Mouse (Mus musculus): Measurements from ENCODE around the gene Crip2. TPM values are rescaled to one million over a fixed set of nuclear protein-coding genes. Genes with fewer than 3 reads are reported as not detected.

The Crip2 gene
- polyA plus RNA-seq, 1 experiment from 2014 or later, result 101 TPM

DNA sequence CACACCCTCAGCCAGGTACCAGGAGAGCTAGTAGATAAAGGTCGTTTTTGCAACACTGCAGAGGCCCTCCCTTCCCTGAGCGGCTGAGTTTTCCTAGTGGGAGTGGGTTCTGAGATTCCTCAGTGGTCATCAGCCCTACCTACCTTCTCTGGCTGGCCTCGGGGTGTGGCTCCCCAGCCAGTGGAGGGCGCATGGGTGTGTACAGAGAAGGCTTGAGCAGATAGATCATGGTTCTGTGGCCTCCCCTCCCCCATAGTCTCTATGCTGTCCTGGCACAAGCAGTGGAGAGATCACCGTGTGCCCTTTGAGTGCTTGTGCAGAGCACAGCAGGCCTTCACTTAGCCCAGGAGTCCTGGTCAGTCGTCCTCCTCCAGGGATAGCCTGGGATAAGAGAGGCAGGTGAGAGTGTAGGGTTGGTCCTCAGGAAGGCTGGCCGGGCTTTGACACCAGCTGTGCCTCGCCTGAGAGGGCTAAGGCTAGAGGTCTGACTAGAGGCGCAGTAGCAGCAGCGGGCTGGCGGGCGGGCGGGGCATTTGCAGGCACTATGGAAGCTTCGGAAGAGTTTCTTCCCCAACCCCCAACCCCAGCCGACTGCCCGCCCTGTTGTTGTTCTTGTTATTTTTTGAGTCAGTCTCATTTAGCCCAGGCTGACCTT lies 8.5 kb downstream of the Crip2 start:
- DNase-seq (ENCODE audit: low read depth, low spot score) (no peak), ATAC-seq (no peak)
- in situ Hi-C loops (cut with MboI; ENCODE audit: low pct_unique_long_range_greater_than_20kb), result no loop called here
- H3K27me3 ChIP-seq, result no peaks in the 10 kb centered on the region
- POLR2A ChIA-PET, result no interaction called here
- CTCF ChIA-PET, result no interaction called here
- no peak for TF ChIP-seq CTCF (IDR thresholded peaks at IDR 0.05)

DNA sequence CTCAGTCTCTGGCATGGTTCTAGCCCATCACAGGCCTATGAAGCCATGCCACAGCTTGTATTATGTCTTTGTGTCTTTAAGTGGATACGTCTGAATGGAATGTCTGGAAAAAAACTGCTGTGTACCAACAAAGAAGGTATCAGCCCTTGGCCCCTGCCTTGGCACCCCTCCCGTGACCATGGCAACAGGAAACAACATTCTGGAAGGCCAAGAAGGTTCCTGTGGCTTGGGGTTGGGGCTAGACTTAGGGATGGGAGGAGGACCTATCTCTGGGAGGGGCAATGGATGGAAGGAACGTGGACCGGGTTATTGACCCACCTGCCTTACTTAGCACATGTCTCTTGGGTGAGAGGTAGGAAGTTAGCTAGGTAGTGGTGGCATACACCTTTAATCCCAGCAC lies 9.3 kb downstream of the Crip2 start:
- POLR2A ChIA-PET, result no interaction called here
- no peak for TF ChIP-seq CTCF (IDR thresholded peaks at IDR 0.05)
- in situ Hi-C loops (cut with MboI; ENCODE audit: low pct_unique_long_range_greater_than_20kb), result no loop called here
- ATAC-seq (no peak), DNase-seq (ENCODE audit: low read depth, low spot score) (no peak)
- no peaks in the 10 kb centered on the region for H3K27me3 ChIP-seq
- CTCF ChIA-PET, result no interaction called here

DNA sequence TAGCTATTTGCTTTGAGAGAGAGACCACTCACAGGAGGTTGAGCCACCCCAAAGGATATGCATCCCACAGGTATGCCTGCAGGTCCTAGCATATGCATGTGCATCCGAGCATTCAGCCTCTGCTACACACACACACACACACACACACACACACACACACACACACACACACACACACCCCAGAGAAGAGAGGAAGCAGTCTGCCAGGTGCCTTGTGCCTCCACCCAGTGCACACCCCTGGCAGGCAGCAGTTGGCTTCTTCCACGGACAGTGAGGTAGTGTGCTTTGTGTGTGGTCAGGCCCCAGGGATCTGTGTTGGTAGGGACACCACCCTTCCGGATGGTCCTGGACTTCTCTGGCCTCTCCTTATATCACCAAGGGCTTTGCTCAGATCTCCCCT lies 9.9 kb downstream of the Crip2 start:
- CTCF ChIA-PET, result interaction anchor here (1.7 kb wide), 1 partner anchor 9 kb away, joined by 5 read pairs; no protein-coding TSS in a partner anchor
- TF ChIP-seq CTCF (IDR thresholded peaks at IDR 0.05), result no peak
- DNase-seq (ENCODE audit: low read depth, low spot score), result no peak
- H3K27me3 ChIP-seq, result no peaks in the 10 kb centered on the region
- in situ Hi-C loops (cut with MboI; ENCODE audit: low pct_unique_long_range_greater_than_20kb), result loop anchor here (5.0 kb wide), 1 partner anchor 143 kb away; no protein-coding TSS in a partner anchor
- no peak for ATAC-seq
- POLR2A ChIA-PET, result interaction anchor here (1.4 kb wide), 1 partner anchor 76 kb away, joined by 3 read pairs; the partner anchor contains the start of gene Tex22

DNA sequence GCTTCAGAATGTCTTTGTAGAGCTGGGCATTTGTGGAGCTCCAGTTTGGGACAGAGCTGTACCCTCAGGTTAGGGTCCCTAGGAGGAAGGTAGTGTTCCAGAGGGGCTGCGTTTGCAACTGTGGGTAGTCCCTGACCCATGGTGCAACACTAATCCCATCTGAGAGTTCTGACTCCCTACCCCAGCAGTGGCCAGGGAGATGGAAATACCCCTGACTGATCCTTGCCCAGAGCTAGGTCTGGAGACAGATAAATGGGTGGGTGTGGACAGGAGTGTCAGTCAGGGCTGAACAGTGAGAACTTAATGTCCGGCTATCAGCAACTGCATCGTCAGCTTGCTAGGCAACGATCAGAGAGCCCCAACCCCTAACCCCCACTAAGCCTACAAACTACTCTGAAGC lies 10.6 kb downstream of the Crip2 start:
- no peak for TF ChIP-seq CTCF (IDR thresholded peaks at IDR 0.05)
- in situ Hi-C loops (cut with MboI; ENCODE audit: low pct_unique_long_range_greater_than_20kb), result loop anchor here (5.0 kb wide), 1 partner anchor 143 kb away; no protein-coding TSS in a partner anchor
- ATAC-seq, result no peak
- no peak for DNase-seq (ENCODE audit: low read depth, low spot score)
- ChIA-PET POLR2A (interaction anchor here (1.2 to 1.4 kb wide), 2 partner anchors 10 to 77 kb away, joined by 3 to 4 read pairs; partner anchors contain the start of gene Tex22), CTCF (interaction anchor here (1.3 to 1.7 kb wide), 2 partner anchors 9 to 37 kb away, joined by 3 to 5 read pairs; no protein-coding TSS in a partner anchor)
- H3K27me3 ChIP-seq, result no peaks in the 10 kb centered on the region

DNA sequence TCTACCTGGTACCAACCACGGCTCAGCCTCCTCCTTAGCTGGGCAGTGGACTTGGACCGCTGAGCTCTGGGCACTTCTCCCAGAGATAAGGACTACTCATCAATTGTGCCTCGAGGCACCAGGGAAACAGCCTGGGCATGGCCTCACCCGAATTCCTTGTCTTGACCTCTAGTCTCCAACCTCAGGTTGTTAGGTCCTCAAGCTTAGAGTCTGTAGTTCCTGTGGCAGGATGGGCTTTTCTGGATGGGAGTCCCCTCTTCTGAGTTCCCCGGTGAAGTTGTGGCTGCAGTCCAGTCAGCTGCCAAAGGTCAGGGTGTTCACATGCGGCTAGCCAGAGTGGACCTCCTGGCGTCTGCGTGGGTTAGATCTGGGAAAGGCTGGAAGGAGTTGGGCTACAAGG lies 11.0 kb downstream of the Crip2 start:
- ChIA-PET CTCF (interaction anchor here (1.3 to 1.7 kb wide), 2 partner anchors 10 to 37 kb away, joined by 3 to 5 read pairs; no protein-coding TSS in a partner anchor), POLR2A (interaction anchor here (1.2 to 1.4 kb wide), 2 partner anchors 11 to 77 kb away, joined by 3 to 4 read pairs; partner anchors contain the start of gene Tex22)
- TF ChIP-seq CTCF (IDR thresholded peaks at IDR 0.05), result no peak
- DNase-seq (ENCODE audit: low read depth, low spot score), result no peak
- in situ Hi-C loops (cut with MboI; ENCODE audit: low pct_unique_long_range_greater_than_20kb), result loop anchor here (5.0 kb wide), 1 partner anchor 144 kb away; no protein-coding TSS in a partner anchor
- no peak for ATAC-seq
- H3K27me3 ChIP-seq, result no peaks in the 10 kb centered on the region

DNA sequence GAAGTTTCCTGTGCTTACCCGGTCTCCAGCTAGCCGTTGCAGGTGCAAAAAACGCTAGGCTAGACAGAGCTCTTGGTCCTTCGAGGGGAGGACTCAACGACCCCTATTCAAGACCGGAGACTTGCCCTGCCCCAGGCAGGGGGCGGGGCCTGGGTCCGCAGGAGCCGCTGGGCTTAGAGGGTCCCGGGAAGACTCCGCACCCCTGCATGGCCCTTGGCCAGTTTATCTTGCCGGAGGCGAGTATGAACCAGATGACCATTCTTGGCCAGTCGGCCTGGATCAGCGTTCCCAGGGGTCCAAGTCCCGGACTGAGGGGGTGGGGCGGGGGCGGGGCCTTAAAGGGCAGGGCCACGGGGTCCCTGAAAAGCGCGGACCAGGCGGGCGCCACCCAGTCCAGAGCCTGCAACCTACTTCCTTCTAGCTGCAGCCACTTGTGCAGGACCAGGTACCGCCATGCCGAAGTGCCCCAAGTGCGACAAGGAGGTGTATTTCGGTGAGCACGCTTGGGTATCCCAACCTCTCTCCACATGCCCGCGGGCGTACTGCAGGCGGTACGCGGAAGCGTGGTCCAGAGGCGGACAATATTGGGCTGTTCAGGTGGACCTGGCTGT lies 11.7 kb downstream of the Crip2 start:
- in situ Hi-C loops (cut with MboI; ENCODE audit: low pct_unique_long_range_greater_than_20kb), result loop anchor here (5.0 kb wide), 1 partner anchor 144 kb away; no protein-coding TSS in a partner anchor
- ChIA-PET CTCF (interaction anchor here (1.3 to 1.7 kb wide), 2 partner anchors 11 to 36 kb away, joined by 3 to 5 read pairs; no protein-coding TSS in a partner anchor), POLR2A (interaction anchor here (1.2 kb wide), 1 partner anchor 11 kb away, joined by 4 read pairs; no protein-coding TSS in a partner anchor)
- ATAC-seq, result no peak
- no peak for DNase-seq (ENCODE audit: low read depth, low spot score)
- H3K27me3 ChIP-seq, result no peaks in the 10 kb centered on the region
- TF ChIP-seq CTCF (IDR thresholded peaks at IDR 0.05), result no peak

DNA sequence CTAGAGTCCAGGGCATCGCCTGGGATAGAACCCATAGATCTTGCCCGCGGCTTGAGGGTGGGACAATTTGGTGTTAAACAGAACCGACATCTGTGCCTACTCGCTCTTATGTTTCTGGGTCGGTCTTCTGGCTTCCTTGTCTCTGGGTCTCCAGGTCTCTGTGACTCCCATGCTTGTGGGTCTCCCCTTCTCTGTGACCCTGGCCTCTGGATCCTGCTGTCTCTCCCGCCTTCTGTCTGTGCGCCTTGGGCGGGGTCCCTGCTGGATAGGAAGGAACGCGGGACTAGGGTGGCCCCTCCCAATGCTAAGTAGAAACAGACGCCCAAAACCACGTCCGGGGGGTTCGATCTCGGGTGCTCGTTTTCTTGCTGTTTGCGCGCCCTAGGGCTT lies 12.2 kb downstream of the Crip2 start:
- POLR2A ChIA-PET, result no interaction called here
- CTCF ChIA-PET, result no interaction called here
- no peak for TF ChIP-seq CTCF (IDR thresholded peaks at IDR 0.05)
- in situ Hi-C loops (cut with MboI; ENCODE audit: low pct_unique_long_range_greater_than_20kb), result loop anchor here (5.0 kb wide), 1 partner anchor 145 kb away; no protein-coding TSS in a partner anchor
- DNase-seq (ENCODE audit: low read depth, low spot score) (no peak), ATAC-seq (no peak)
- H3K27me3 ChIP-seq, result no peaks in the 10 kb centered on the region

DNA sequence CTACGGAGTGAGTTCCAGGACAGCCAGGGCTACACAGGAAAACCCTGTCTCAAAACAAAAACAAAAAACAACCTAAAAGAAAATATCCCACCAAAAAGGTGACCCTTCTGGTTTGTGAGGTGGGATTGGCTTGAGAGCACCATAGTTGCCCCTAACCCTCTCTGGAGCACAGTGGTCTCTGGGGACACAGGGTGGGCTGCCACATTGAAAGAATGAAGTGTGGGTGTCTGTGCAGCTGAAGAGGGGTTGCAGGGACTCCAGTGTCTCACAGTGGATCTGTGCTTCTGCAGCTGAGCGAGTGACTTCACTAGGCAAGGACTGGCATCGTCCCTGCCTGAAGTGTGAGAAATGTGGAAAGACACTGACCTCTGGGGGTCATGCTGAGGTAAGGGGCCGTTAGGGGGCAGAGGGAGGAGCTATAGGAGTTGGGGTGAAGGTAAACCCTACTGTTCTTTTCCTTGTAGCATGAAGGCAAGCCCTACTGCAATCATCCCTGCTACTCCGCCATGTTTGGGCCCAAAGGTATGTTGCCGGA lies 13.0 kb downstream of the Crip2 start:
- no peak for TF ChIP-seq CTCF (IDR thresholded peaks at IDR 0.05)
- no peak for ATAC-seq
- H3K27me3 ChIP-seq, result no peaks in the 10 kb centered on the region
- CTCF ChIA-PET, result no interaction called here
- POLR2A ChIA-PET, result no interaction called here
- in situ Hi-C loops (cut with MboI; ENCODE audit: low pct_unique_long_range_greater_than_20kb), result loop anchor here (5.0 kb wide), 1 partner anchor 146 kb away; no protein-coding TSS in a partner anchor
- DNase-seq (ENCODE audit: low read depth, low spot score), result no peak

DNA sequence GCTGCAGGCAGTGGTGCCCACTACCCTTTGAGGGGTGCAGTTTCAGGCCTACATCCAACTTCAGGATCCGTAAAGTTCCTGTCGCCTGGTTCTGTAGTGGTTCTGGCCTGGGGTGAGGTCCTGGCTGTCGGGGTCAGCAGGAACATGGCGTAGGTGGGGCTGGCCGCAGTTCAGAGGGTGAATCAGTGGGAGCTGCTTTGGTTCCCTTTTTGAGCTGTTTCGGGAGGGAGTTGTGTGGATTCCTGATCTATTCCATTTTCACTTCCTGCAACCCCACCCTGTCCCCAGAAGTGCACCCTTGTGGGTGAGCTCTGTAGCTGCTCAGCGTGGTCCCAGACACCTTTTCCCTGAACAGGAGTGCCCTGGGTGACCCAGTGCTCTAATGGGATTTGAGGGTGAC lies 13.9 kb downstream of the Crip2 start:
- DNase-seq (ENCODE audit: low read depth, low spot score) (no peak), ATAC-seq (no peak)
- H3K27me3 ChIP-seq, result no peaks in the 10 kb centered on the region
- ChIA-PET POLR2A (no interaction called here), CTCF (no interaction called here)
- TF ChIP-seq CTCF (IDR thresholded peaks at IDR 0.05), result no peak
- in situ Hi-C loops (cut with MboI; ENCODE audit: low pct_unique_long_range_greater_than_20kb), result loop anchor here (5.0 kb wide), 1 partner anchor 147 kb away; no protein-coding TSS in a partner anchor

DNA sequence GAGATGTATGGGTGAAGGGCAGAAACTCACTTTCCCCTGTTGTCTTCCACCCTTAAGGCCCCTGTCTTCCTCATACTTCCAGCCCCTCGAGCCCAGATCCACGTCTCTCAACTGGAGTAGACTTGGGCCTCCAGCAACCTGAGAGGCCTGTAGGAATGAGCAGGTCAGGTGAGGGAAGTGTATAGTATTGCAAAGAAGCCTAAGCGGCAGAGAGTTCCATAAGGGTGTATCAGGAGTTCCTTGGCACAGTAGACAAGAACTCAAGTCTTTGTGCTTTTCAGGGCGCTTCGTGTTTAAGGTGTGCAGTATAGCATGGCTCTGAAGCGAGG lies 14.7 kb downstream of the Crip2 start:
- ChIA-PET CTCF (interaction anchor here (0.8 to 3.0 kb wide), 7 partner anchors 9 to 149 kb away, joined by 3 to 19 read pairs (median 3); partner anchors contain the start of gene Crip1), POLR2A (no interaction called here)
- no peak for TF ChIP-seq CTCF (IDR thresholded peaks at IDR 0.05)
- in situ Hi-C loops (cut with MboI; ENCODE audit: low pct_unique_long_range_greater_than_20kb), result loop anchor here (5.0 kb wide), 1 partner anchor 147 kb away; no protein-coding TSS in a partner anchor
- no peaks in the 10 kb centered on the region for H3K27me3 ChIP-seq
- DNase-seq (ENCODE audit: low read depth, low spot score) (no peak), ATAC-seq (no peak)
